Mouse (Mus musculus): ENCODE data around the gene Celf2.

- TF ChIP-seq POLR2A (IDR thresholded peaks at IDR 0.05; ENCODE audit: low read depth, low read length) (no peak), CTCF (IDR thresholded peaks at IDR 0.05; ENCODE audit: extremely low read depth, insufficient read depth, insufficient read length, insufficient replicate concordance) (no peak)
Measured at GRCm38 (mm10) chr2:7255386-7255785, 254.0 kb downstream of the Celf2 start.
